Mouse (Mus musculus): ENCODE measurements around the gene Zfp986. TPM values are rescaled to one million over a fixed set of nuclear protein-coding genes. Genes with fewer than 3 reads are reported as not detected.

The Zfp986 gene
- polyA plus RNA-seq, 1 experiment = not detected

Other genes with a start within 250 kb of the Zfp986 start
- 0.04 TPM in 1 of 2 replicates, not detected in the other for gene Zfp980, start 198.1 kb upstream of the Zfp986 start, polyA plus RNA-seq (2012; rRNA removed)
- gene Zfp987, start 228.5 kb downstream of the Zfp986 start, polyA plus RNA-seq (2012; rRNA removed) = not detected in 2 replicates